Mouse (Mus musculus) right cerebral cortex, postnatal 25 days (tissue): ENCODE measurements around the gene Neto2.
A peak's percentile ranks its signal among the peaks of the same experiment; 100 is the strongest.
"Not testable (repeated sequence)": the region's sequence is repeated elsewhere in the genome, so short reads cannot be mapped to it uniquely, and the experiment has no call there.

Experiments
- DNase-seq: peaks from one replicate; pipeline ENCODE4 v3.0.0; 2022

Neto2 gene

DNA sequence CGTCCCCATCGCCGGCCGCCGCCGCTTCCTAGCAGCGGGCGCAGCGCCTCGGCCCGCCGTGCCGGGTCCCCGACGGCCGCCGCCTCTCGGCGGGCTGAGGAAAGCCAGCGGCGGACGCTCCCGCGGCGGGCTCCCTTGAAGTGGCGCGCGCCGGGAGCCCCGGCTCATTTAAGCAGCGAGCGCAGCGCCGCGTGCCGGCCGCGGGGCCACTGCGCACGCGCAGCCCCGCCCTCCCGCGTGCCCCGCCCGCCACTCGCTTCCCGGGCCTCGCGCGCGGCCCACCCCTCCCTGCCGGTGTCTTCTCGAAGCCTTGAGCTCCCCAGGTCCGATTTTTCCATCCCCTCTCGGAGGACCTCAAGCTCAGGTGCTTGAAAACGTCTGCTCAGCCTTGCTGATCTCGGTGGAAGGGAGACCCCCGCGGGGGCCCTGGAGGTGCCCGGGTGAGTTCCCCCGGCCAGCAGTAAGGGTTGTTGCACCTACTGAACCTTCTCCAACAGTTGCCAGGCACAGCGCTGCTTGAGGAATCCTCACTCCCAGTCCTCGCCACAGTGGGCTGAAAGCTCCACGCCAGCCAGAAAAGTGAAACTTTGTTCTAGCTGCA is at the start of gene Neto2:
TSS of gene Neto2 (minus strand) at position 174 of the 601 bp plus-strand sequence.
- peak; percentile 82 for DNase-seq

DNA sequence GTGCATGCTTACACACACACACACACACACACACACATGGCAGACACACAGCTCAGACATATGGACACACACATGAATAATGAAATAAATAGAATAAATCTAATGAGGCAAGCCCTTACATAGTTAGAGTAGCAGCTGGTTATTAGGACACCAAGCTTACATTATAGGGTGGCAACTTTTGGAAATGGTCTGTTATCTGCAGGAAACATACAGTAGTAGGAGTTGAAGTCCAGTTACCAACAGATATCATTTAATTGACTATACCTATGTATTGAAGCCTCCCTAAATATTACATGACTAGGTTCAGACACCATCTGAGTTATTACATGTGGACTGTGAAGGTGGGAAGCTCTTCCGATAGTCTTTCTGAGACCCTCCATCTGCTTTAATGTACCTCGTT is 44.3 kb upstream of the Neto2 start:
- no peak for DNase-seq

DNA sequence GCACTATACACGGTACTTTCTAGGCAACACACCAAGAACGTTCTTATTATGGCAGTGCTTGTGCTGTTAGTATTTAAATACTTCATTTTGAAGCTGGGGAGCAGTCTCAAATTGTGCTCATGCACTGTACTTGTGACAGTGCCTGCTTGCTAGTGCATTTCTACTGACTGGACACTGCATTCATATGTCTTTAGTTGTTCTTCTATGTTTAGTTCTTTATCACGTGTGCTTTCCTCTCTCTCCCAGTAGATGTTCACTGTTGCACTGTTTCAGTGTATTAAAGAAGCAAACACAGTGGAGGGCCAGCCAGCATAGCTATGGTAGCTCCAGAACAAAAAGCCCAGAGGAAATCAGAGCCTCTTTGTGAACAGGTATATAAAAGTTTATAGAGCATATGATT is 29.8 kb upstream of the Neto2 start:
- DNase-seq, result no peak

- DNase-seq, result no peak
Observed at GRCm38 (mm10) chr8:85717271-85717670, 16.5 kb upstream of the Neto2 start.

DNA sequence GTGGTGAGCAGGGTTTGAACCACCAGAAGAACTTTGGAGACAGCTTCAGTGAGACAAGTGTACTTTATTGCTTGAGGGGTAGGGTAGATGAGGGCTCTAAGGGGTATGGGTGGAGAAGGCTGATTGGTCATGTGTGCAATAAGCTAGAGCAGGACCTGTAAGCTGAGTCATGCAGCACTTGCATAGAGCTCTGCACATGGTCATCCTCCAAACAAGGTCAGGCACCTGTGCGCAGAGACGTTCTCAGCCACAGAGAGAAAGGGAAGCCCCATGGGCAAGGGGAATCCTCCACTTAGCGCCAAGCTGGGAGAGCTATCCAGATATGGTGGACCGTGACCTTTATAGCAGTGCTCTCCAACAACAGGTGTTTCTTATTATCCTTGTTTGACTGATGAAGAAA is 16.0 kb upstream of the Neto2 start:
- no peak for DNase-seq

- DNase-seq, result no peak
Observed at GRCm38 (mm10) chr8:85706988-85707387, 6.3 kb upstream of the Neto2 start.

GRCm38 (mm10) chr8:85700101-85700750 is 498 bp downstream of the Neto2 start:
- peak; percentile 67 for DNase-seq

DNA sequence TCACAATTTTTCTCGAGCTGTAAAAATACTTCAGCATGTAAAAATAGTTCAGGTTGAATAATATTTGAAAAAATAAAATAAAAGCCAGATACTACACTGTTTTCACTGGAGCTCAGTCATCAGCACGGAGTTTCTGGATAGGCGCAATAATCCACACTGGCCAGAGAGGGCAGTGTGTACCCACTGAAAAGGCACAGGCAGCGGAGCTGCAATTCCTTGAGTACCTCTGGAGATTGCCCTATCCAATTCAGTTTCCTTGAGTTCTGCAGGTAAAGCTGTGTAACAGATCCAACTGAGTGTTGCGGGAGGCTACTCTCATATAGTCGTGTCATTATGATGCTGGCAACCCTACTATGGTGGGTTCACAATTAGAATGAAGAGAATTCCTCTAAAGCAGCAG is 1.7 kb downstream of the Neto2 start:
- DNase-seq, result peak; percentile 79

DNA sequence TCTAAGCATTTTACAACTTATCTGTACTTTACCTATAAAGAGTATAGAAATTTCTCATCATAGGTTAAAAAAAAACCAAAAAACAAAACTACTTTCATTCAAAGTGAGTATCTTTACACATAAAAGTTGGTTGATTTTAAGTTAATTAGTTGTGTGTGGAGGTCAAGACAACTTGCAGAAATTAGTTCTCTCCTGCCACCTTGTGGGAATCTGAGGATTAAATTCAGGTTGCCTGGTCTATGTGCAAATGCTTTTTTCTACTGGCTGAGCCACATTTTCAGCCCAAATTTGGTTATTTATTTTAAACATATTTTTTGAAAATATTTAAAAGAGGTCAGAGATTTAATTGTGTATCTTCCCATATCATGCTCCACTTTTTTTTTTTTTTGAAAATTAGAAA is 35.6 kb downstream of the Neto2 start:
- DNase-seq, result peak; percentile 6

- DNase-seq, result no peak
Observed at GRCm38 (mm10) chr8:85661995-85662394, 38.7 kb downstream of the Neto2 start.

- no peak for DNase-seq
Observed at GRCm38 (mm10) chr8:85651201-85651600, 49.5 kb downstream of the Neto2 start.

DNA sequence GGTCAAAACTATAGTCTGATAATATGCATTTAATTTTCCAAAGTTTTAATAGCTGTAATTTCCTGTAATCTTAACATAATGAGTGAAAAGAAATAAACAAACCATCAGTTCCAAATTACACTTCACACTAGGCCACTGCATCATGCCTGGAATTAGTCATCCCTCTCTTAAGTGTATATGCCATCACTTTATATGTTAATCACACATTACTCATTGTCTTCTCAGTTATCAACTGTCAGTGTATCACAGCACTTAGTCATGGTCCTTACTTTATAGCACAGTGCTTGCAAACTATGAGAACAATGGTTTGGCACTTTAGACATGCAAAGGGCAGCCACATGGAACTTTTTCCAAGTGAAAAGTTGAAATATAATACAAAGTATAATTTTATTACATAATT is 52.2 kb downstream of the Neto2 start:
- DNase-seq, result no peak

DNA sequence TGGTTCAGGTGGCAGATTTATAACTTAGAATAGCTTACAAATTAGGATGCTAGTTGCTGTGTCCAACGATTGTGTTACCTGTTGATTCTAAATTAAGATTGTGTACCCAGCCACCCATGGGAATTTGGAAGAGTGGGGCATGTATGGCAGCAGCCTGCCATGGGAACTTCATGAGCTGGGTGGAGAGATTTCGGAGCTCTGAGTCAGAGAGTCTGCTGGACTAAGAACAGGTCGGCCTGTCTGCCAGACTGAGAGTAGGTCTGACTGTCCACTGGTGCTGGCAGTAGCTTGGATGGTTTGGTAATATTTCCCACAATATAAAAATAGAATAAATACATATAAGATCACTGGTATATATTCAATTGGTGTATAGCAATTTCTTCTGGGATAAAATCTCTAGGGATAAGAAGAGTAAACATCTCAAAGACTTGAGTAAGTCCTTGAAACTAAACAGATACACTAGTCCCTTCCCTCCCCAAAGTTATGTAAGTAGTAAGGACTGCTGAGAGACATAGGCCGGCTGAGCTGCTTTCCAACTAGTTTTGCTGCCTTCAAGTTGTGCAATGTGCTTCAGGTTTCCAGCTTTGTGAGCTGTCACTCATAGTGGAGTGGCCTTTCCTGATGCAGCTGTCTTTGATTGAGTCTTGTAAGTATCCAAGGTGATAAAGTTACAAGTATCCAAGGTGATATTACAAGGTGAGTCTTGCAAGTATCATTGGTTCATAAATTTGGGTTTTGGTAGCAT is 55.6 kb downstream of the Neto2 start:
- no peak for DNase-seq

GRCm38 (mm10) chr8:85624450-85624849 is 76.3 kb downstream of the Neto2 start:
- DNase-seq, result no peak

- DNase-seq, result no peak
Observed at GRCm38 (mm10) chr8:85623246-85623645, 77.5 kb downstream of the Neto2 start.

DNA sequence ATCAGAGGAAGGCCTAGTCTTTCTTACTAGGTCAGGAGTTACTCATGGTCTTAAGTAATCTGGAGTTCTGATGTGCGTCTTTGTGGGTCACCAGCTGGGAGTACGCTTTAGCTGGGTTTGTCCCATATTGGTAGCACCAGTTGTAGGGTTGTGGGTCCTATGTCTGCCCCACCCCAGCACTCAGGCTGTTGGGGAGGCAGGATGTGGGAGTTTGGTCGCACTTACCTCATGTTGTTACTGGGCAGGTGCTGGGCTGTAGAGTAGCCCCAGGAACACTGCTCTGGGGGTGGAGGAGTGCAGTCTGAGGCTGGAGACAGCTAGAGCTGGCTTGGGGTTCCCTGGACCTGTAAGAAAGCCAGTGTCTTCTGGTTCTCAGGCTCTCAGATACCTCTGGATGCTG is 81.9 kb downstream of the Neto2 start:
- DNase-seq, result no peak

- not testable (repeated sequence) for DNase-seq
Observed at GRCm38 (mm10) chr8:85617125-85617524, 83.6 kb downstream of the Neto2 start.

GRCm38 (mm10) chr8:85608836-85609235 is 91.9 kb downstream of the Neto2 start:
- DNase-seq, result no peak

DNA sequence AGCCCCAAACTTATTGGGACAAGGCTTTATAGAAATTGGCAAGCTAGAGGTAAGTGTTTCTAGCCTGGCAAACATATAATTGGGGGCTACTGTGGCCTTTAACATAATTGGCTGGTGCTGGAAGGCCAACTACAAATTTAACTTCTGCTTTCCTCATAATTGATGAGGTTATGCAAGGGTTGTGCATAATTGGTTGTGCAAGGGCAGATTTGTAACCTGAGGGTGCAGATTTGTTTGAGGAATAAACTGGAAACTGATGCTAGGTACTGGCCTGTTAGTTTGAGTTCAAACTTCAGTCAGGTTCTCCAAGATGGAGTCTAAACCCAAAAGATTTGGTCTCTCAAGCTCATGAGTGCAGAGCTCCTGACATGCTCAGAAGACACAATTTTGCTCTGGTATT is 92.9 kb downstream of the Neto2 start:
- DNase-seq, result no peak

DNA sequence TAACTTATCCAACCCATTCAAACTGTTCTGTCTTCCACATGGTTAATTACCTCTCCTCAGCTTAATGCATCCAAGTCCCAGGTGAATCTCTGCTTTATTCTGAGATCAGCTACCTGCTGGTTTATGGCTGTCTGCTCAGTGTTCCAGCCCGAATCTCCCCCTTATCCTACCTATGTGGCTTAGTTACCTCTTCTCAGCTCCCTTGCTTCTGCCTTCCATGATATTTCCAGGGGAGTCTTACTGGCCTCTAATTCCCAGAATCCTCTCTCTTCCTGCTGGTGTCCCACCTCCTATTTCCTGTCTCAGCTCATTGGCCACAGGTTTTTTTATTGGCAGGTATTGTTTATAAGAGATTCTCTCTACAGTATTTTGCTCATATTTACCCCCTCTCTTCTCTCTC is 93.8 kb downstream of the Neto2 start:
- no peak for DNase-seq

DNA sequence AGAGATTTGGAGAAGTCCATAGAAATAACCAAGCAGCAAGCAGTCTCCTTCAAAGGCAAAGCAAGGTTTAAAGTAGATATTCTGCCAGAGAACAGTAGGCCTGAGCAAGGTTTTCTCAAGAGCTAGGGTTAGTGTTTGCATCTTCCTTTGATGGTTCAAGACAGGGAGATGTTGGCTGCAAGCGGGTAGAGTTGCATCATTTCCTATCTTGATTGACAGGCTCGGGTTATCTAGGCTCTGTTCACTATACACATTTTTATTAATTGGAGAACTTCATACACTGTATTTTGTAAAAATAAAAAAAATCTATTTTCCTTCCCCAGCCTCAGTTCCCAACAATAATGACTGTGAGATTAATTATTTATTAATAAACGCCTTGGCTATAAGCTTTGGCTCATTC is 94.2 kb downstream of the Neto2 start:
- DNase-seq, result no peak

DNA sequence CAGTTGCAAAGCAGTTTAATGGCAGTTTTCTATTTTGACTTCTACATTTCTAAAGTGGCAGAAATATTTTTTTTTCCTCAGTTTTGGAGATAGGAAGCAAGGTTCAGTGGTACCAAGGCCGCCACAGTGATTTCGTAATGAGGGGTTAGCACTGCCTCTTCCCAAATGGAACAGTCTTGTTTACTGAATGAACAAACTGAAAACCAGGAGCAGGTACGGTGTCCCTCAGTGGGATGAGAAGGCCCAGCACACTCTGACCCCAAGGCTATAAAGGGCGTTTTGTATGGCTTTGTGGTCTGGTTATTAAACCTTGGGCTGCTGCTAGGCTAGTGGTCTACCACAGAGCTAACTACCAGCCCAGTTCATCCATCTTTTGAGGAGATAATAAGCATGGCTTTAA is 96.5 kb downstream of the Neto2 start:
- DNase-seq, result no peak

- peak; percentile 63 for DNase-seq
Observed at GRCm38 (mm10) chr8:85603203-85603895, 97.4 kb downstream of the Neto2 start.

DNA sequence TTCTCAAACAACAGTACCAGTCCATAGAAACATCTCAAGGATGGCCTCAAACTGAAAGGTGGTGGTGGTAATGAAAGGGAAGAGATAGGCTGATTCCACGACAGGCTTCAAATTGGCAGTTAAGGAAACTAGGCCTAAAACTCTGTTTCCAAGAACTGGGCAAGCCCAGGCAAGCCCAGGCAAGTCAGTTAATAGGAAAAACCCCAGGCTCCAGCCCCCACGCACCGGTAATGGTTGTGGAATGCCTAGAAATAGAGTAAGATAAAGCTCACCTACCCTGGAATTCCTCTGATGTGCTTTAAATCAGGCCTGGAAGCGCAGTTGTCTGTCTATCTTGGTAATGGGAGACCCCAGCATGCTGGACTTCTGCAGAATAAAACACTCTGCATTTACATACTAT is 98.0 kb downstream of the Neto2 start:
- DNase-seq, result no peak
